Mouse (Mus musculus): ENCODE results near the gene Pkn2.
A peak's percentile ranks its signal among the peaks of the same experiment; 100 is the strongest.

Pkn2 gene

GRCm38 (mm10) chr3:142834024-142834423 is 47.8 kb downstream of the Pkn2 start:
- no peak for DNase-seq (ENCODE audit: low read depth, low spot score)

GRCm38 (mm10) chr3:142832910-142833309 is 48.9 kb downstream of the Pkn2 start:
- no peak for DNase-seq (ENCODE audit: low read depth, low spot score)

- no peak for DNase-seq (ENCODE audit: low read depth, low spot score)
Measured at GRCm38 (mm10) chr3:142826449-142827146, 55.2 kb downstream of the Pkn2 start.

- DNase-seq (ENCODE audit: low read depth, low spot score), result no peak
Measured at GRCm38 (mm10) chr3:142823606-142824005, 58.2 kb downstream of the Pkn2 start.

- no peak for DNase-seq (ENCODE audit: low read depth, low spot score)
Measured at GRCm38 (mm10) chr3:142817506-142817905, 64.3 kb downstream of the Pkn2 start.

- no peak for DNase-seq (ENCODE audit: low read depth, low spot score)
Measured at GRCm38 (mm10) chr3:142811582-142811981, 70.2 kb downstream of the Pkn2 start.

GRCm38 (mm10) chr3:142795587-142795986 is 86.2 kb downstream of the Pkn2 start:
- DNase-seq (ENCODE audit: low read depth, low spot score), result no peak

GRCm38 (mm10) chr3:142786423-142787072 is 95.3 kb downstream of the Pkn2 start:
- DNase-seq (ENCODE audit: low read depth, low spot score), result no peak

GRCm38 (mm10) chr3:142777227-142777626 is 104.6 kb downstream of the Pkn2 start:
- DNase-seq (ENCODE audit: low read depth, low spot score), result no peak

- DNase-seq (ENCODE audit: low read depth, low spot score), result no peak
Measured at GRCm38 (mm10) chr3:142773538-142774191, 108.1 kb downstream of the Pkn2 start.

GRCm38 (mm10) chr3:142770518-142770917 is 111.3 kb downstream of the Pkn2 start:
- no peak for DNase-seq (ENCODE audit: low read depth, low spot score)

- no peak for DNase-seq (ENCODE audit: low read depth, low spot score)
Measured at GRCm38 (mm10) chr3:142768498-142768897, 113.3 kb downstream of the Pkn2 start.

- no peak for DNase-seq (ENCODE audit: low read depth, low spot score)
Measured at GRCm38 (mm10) chr3:142765778-142766165, 116.0 kb downstream of the Pkn2 start.

- DNase-seq (ENCODE audit: low read depth, low spot score), result peak; percentile 94
Measured at GRCm38 (mm10) chr3:142764995-142765777, 116.6 kb downstream of the Pkn2 start, which contains the start of gene Gtf2b. Gtf2b (plus strand) TSS chr3:142765045.

- DNase-seq (ENCODE audit: low read depth, low spot score), result peak; percentile 61
Measured at GRCm38 (mm10) chr3:142760356-142760755, 121.4 kb downstream of the Pkn2 start.

- no peak for DNase-seq (ENCODE audit: low read depth, low spot score)
Measured at GRCm38 (mm10) chr3:142758593-142758992, 123.2 kb downstream of the Pkn2 start.

- no peak for DNase-seq (ENCODE audit: low read depth, low spot score)
Measured at GRCm38 (mm10) chr3:142757841-142758240, 124.0 kb downstream of the Pkn2 start.

GRCm38 (mm10) chr3:142755132-142755867 is 126.5 kb downstream of the Pkn2 start:
- DNase-seq (ENCODE audit: low read depth, low spot score), result no peak

- DNase-seq (ENCODE audit: low read depth, low spot score), result no peak
Measured at GRCm38 (mm10) chr3:142749131-142749530, 132.7 kb downstream of the Pkn2 start.

- DNase-seq (ENCODE audit: low read depth, low spot score), result no peak
Measured at GRCm38 (mm10) chr3:142747673-142748072, 134.1 kb downstream of the Pkn2 start.

GRCm38 (mm10) chr3:142745076-142745475 is 136.7 kb downstream of the Pkn2 start:
- DNase-seq (ENCODE audit: low read depth, low spot score), result no peak

All from ES-CJ7 (cell line).